In the genomic region with DNA sequence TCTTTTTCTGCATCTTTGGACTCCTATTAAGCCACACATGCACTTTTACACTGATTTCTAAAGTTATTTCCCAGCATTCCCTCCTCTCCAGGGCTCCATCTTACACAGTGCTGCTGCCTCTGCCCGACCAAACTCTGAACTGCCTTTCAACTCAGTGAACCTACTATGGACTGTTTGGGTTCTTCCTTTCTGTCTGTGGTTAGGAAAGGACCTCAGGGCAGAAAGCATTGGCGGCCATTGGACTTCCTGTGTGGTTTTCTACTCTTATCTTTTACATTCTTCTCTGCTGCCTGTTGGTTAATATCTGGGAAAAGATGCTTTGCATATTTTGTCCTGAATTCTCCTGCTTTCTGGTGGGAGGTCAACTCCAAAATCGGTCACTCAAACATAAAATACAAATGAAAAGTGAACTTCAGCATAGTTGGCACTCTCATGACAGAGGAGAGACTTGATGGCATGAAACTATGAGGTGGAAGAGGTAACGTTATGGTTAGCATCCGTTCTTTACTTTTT, we compare ENCODE assay signal across 17 mouse cellular contexts. TPM values are rescaled to one million over a fixed set of nuclear protein-coding genes. Genes with fewer than 3 reads are reported as not detected.
"Had no signal": no experiment of that assay in that cellular context is flagged by ENCODE, and none has a peak within 500 bp of the region (broad histone marks: within the 10 kb centered on the region; RNA-seq: fewer than 3 reads in every experiment).

No protein-coding gene starts in this region.

- H3K4me3 ChIP-seq: left cerebral cortex, adult 2 months; limb, embryonic 10.5 days; neural tube, embryonic 13.5 days had no signal

- H3K27me3 ChIP-seq: neural tube, embryonic 13.5 days had no signal

- ATAC-seq: lung, postnatal 0 days had no signal

- H3K4me2 ChIP-seq: neural tube, embryonic 13.5 days had no signal

- H3K9ac ChIP-seq: liver, embryonic 14.5 days; neural tube, embryonic 13.5 days had no signal

- DNase-seq: kidney, adult 11 months; kidney, postnatal 14 days; lung, adult 2 months; lung, postnatal 36 days; midbrain, embryonic 14.5 days; retina, postnatal 1 day; right cerebral cortex, postnatal 4 days; spleen, adult 18-20 months; thymus, adult 18-20 months; thymus, postnatal 14 days had no signal

- H3K36me3 ChIP-seq: limb, embryonic 10.5 days; neural tube, embryonic 13.5 days had no signal

- H3K27ac ChIP-seq: left cerebral cortex, adult 2 months; limb, embryonic 10.5 days; liver, embryonic 14.5 days had no signal

- H3K9me3 ChIP-seq: limb, embryonic 10.5 days; neural tube, embryonic 13.5 days had no signal

RNA-seq across cellular contexts. Expression of gene Parva, which starts 38.9 kb away (rescaled TPM):
- total RNA-seq: megakaryocyte progenitor cell, adult 5-6 weeks; monocyte, adult 5-6 weeks had no signal
